Mouse (Mus musculus) embryonic facial prominence, embryonic 10.5 days (tissue): ENCODE results near the gene Ghr. TPM values are rescaled to one million over a fixed set of nuclear protein-coding genes. Genes with fewer than 3 reads are reported as not detected.

ENCODE experiments used
- DNase-seq: peaks from one replicate; pipeline ENCODE4 v3.0.0-alpha.2; 2017; ENCODE audit warnings: low spot score
- H3K27ac ChIP-seq: fragments of 300-500 bp; sonication (generic); replicated peaks from 2 replicates; pipeline ENCODE4 v1.5.1; 2016; ENCODE audit warnings: mild to moderate bottlenecking
- H3K27me3 ChIP-seq: fragments of 300-500 bp; sonication (generic); replicated peaks from 2 replicates; pipeline ENCODE4 v1.6.1; 2016; ENCODE audit warnings: low read depth, mild to moderate bottlenecking; ENCODE audit not compliant: poor library complexity, severe bottlenecking
- H3K36me3 ChIP-seq: fragments of 300-500 bp; sonication (generic); replicated peaks from 2 replicates; pipeline ENCODE4 v1.6.1; 2016; ENCODE audit warnings: mild to moderate bottlenecking, moderate library complexity
- H3K4me1 ChIP-seq: fragments of 300-500 bp; sonication (generic); 2 replicates; pipeline ENCODE4 v1.6.1; 2016
- H3K4me3 ChIP-seq: fragments of 300-500 bp; sonication (generic); 2 replicates; pipeline ENCODE4 v1.5.1; 2016; ENCODE audit warnings: mild to moderate bottlenecking, moderate library complexity
- H3K9me3 ChIP-seq: fragments of 300-500 bp; sonication (generic); 2 replicates; pipeline ENCODE4 v1.6.1; 2016; ENCODE audit warnings: mild to moderate bottlenecking
- WGBS: fragments of 180-500 bp; shearing (Covaris S2); methylation state at CpG from one replicate; pipeline ENCODE4 v1.1.7; 2016; 5-methylcytosine and 5-hydroxymethylcytosine counted together
- polyA plus RNA-seq: library from polyadenylated mRNA; unstranded; fragments of >200 nt; fragmentation: Nextera tagmentation; extraction: Ambion mirVana; gene quantifications from 2 replicates; pipeline ENCODE4 v1.2.1, GENCODE M21; 2016

The Ghr gene
- 11.3 and 12.7 TPM in 2 replicates for polyA plus RNA-seq

GRCm38 (mm10) chr15:3582807-3583636 lies at the start of gene Ghr:
Gene Ghr (minus strand): TSS chr15:3583492.
- Histone ChIP-seq H3K27ac (peak within 1 kb of the TSS; percentile 92), H3K9me3 (no peaks in the 10 kb centered on the region), H3K4me1 (peaks cover 10% of the 10 kb centered on the region; the same call in 1 of the 2 replicates), H3K36me3 (no peaks in the 10 kb centered on the region), H3K4me3 (peak within 1 kb of the TSS; percentile 77), H3K27me3 (no peaks in the 10 kb centered on the region)
- DNase-seq, result peak; percentile 88
- under 1% methylated on average over 51 of the region's 52 CpGs for WGBS

GRCm38 (mm10) chr15:3622746-3623145 lies 39.5 kb upstream of the Ghr start:
- Histone ChIP-seq H3K27ac (no peak overlapping the region), H3K27me3 (no peaks in the 10 kb centered on the region), H3K36me3 (no peaks in the 10 kb centered on the region), H3K9me3 (no peaks in the 10 kb centered on the region), H3K4me1 (no peaks in the 10 kb centered on the region), H3K4me3 (no peak overlapping the region)
- DNase-seq, result no peak

- 89% methylated on average over 3 of the region's 3 CpGs for WGBS
Measured at GRCm38 (mm10) chr15:3620368-3620767, 37.1 kb upstream of the Ghr start.

GRCm38 (mm10) chr15:3618311-3618710 lies 35.0 kb upstream of the Ghr start:
- DNase-seq, result no peak
- no peaks in the 10 kb centered on the region for H3K4me1 ChIP-seq
- no peaks in the 10 kb centered on the region for H3K9me3 ChIP-seq
- H3K4me3 ChIP-seq, result no peak overlapping the region
- 93% methylated on average over 3 of the region's 3 CpGs for WGBS
- H3K27ac ChIP-seq, result no peak overlapping the region
- no peaks in the 10 kb centered on the region for H3K36me3 ChIP-seq
- no peaks in the 10 kb centered on the region for H3K27me3 ChIP-seq

More at GRCm38 (mm10) chr15:3620368-3620767, 37.1 kb upstream of the Ghr start:
- H3K4me3 ChIP-seq, result no peak overlapping the region
- H3K27ac ChIP-seq, result no peak overlapping the region
- no peaks in the 10 kb centered on the region for H3K9me3 ChIP-seq
- no peaks in the 10 kb centered on the region for H3K36me3 ChIP-seq
- H3K4me1 ChIP-seq, result no peaks in the 10 kb centered on the region
- no peaks in the 10 kb centered on the region for H3K27me3 ChIP-seq
- no peak for DNase-seq

GRCm38 (mm10) chr15:3611961-3612360 lies 28.7 kb upstream of the Ghr start:
- Histone ChIP-seq H3K4me3 (no peak overlapping the region), H3K4me1 (no peaks in the 10 kb centered on the region), H3K27me3 (no peaks in the 10 kb centered on the region), H3K9me3 (no peaks in the 10 kb centered on the region), H3K27ac (no peak overlapping the region), H3K36me3 (no peaks in the 10 kb centered on the region)
- DNase-seq, result no peak

GRCm38 (mm10) chr15:3607951-3608350 lies 24.7 kb upstream of the Ghr start:
- no peak for DNase-seq
- Histone ChIP-seq H3K27me3 (no peaks in the 10 kb centered on the region), H3K36me3 (no peaks in the 10 kb centered on the region), H3K4me3 (no peak overlapping the region), H3K27ac (no peak overlapping the region), H3K4me1 (no peaks in the 10 kb centered on the region), H3K9me3 (no peaks in the 10 kb centered on the region)
- 87% methylated on average over 3 of the region's 3 CpGs for WGBS

GRCm38 (mm10) chr15:3602098-3602486 lies 18.8 kb upstream of the Ghr start:
- WGBS, result 92% methylated on average over 2 of the region's 2 CpGs
- no peak for DNase-seq

GRCm38 (mm10) chr15:3601422-3602097 lies 18.3 kb upstream of the Ghr start:
- H3K27me3 ChIP-seq, result no peaks in the 10 kb centered on the region
- DNase-seq, result no peak
- H3K4me3 ChIP-seq, result no peak overlapping the region
- no peaks in the 10 kb centered on the region for H3K4me1 ChIP-seq
- WGBS, result 85% methylated on average over 4 of the region's 4 CpGs
- H3K9me3 ChIP-seq, result no peaks in the 10 kb centered on the region
- H3K27ac ChIP-seq, result no peak overlapping the region
- no peaks in the 10 kb centered on the region for H3K36me3 ChIP-seq

More at GRCm38 (mm10) chr15:3602098-3602486, 18.8 kb upstream of the Ghr start:
- Histone ChIP-seq H3K27me3 (no peaks in the 10 kb centered on the region), H3K4me3 (no peak overlapping the region), H3K27ac (no peak overlapping the region), H3K4me1 (no peaks in the 10 kb centered on the region), H3K36me3 (no peaks in the 10 kb centered on the region), H3K9me3 (no peaks in the 10 kb centered on the region)

- no peak for DNase-seq
- no peaks in the 10 kb centered on the region for H3K36me3 ChIP-seq
- H3K27me3 ChIP-seq, result no peaks in the 10 kb centered on the region
- no peaks in the 10 kb centered on the region for H3K4me1 ChIP-seq
- WGBS, result 79% methylated on average over 2 of the region's 2 CpGs
- H3K9me3 ChIP-seq, result no peaks in the 10 kb centered on the region
- H3K4me3 ChIP-seq, result no peak overlapping the region
- H3K27ac ChIP-seq, result no peak overlapping the region
Measured at GRCm38 (mm10) chr15:3587879-3588278, 4.6 kb upstream of the Ghr start.

- Histone ChIP-seq H3K4me3 (no peak overlapping the region), H3K27me3 (no peaks in the 10 kb centered on the region), H3K36me3 (no peaks in the 10 kb centered on the region), H3K9me3 (no peaks in the 10 kb centered on the region), H3K4me1 (peaks cover 10% of the 10 kb centered on the region; the same call in 1 of the 2 replicates), H3K27ac (no peak overlapping the region)
- DNase-seq, result no peak
- WGBS, result 55% methylated on average over 4 of the region's 4 CpGs
Measured at GRCm38 (mm10) chr15:3584361-3584760, 1.1 kb upstream of the Ghr start.

GRCm38 (mm10) chr15:3581861-3582806 lies 1.2 kb downstream of the Ghr start:
- Histone ChIP-seq H3K9me3 (no peaks in the 10 kb centered on the region), H3K4me3 (peak overlapping the region; percentile 77), H3K36me3 (no peaks in the 10 kb centered on the region), H3K27ac (peak overlapping the region; percentile 70), H3K4me1 (peaks cover 10% of the 10 kb centered on the region; the same call in 1 of the 2 replicates), H3K27me3 (no peaks in the 10 kb centered on the region)
- peak; percentile 74 for DNase-seq
- WGBS, result 8% methylated on average over 34 of the region's 34 CpGs

GRCm38 (mm10) chr15:3581337-3581736 lies 2.0 kb downstream of the Ghr start:
- whole genome bisulfite sequencing, result 47% methylated on average over 3 of the region's 3 CpGs
- H3K27ac ChIP-seq, result no peak overlapping the region
- DNase-seq, result no peak

More at GRCm38 (mm10) chr15:3581337-3581736, 2.0 kb downstream of the Ghr start:
- no peaks in the 10 kb centered on the region for H3K27me3 ChIP-seq
- no peaks in the 10 kb centered on the region for H3K36me3 ChIP-seq
- peak overlapping the region; percentile 77 for H3K4me3 ChIP-seq
- peaks cover 10% of the 10 kb centered on the region; the same call in 1 of the 2 replicates for H3K4me1 ChIP-seq
- H3K9me3 ChIP-seq, result no peaks in the 10 kb centered on the region
